18 mouse cellular contexts compared by ENCODE assay signal in genomic region chr7:19861199-19861598, GRCm38 (mm10). TPM values are rescaled to one million over a fixed set of nuclear protein-coding genes. Genes with fewer than 3 reads are reported as not detected.
"Had no signal": no experiment of that assay in that cellular context is flagged by ENCODE, and none has a peak within 500 bp of the region (broad histone marks: within the 10 kb centered on the region; RNA-seq: fewer than 3 reads in every experiment).

Ceacam16 (minus strand) TSS chr7:19861299.

- H3K9me3 ChIP-seq: neural tube, embryonic 12.5 days; neural tube, embryonic 15.5 days; stomach, embryonic 15.5 days had no signal

- H3K27ac ChIP-seq: neural tube, embryonic 12.5 days; neural tube, embryonic 13.5 days; neural tube, embryonic 15.5 days; stomach, embryonic 15.5 days; stomach, postnatal 0 days had no signal

- H3K4me1 ChIP-seq: neural tube, embryonic 12.5 days; neural tube, embryonic 13.5 days; neural tube, embryonic 15.5 days; stomach, embryonic 15.5 days had no signal

- H3K36me3 ChIP-seq: neural tube, embryonic 12.5 days; neural tube, embryonic 13.5 days; neural tube, embryonic 15.5 days; stomach, embryonic 15.5 days had no signal

- H3K4me3 ChIP-seq: neural tube, embryonic 12.5 days; neural tube, embryonic 13.5 days; neural tube, embryonic 15.5 days; stomach, embryonic 15.5 days had no signal

- H3K27me3 ChIP-seq: neural tube, embryonic 12.5 days; neural tube, embryonic 13.5 days; stomach, embryonic 15.5 days had no signal

- DNase-seq: retina, postnatal 1 day; right cerebral cortex, adult 18-20 months; right cerebral cortex, postnatal 14 days; right cerebral cortex, postnatal 25 days; right cerebral cortex, postnatal 4 days; thymus, adult 18-20 months; thymus, postnatal 14 days; thymus, postnatal 25 days; thymus, postnatal 36 days; thymus, postnatal 4 days had no signal

RNA-seq across cellular contexts. Expression of gene Ceacam16, which starts in this region (rescaled TPM):
- polyA plus RNA-seq: neural tube, embryonic 11.5 days; neural tube, embryonic 12.5 days; stomach, embryonic 14.5 days; stomach, embryonic 15.5 days; stomach, embryonic 16.5 days; stomach, postnatal 0 days had no signal
